Mouse (Mus musculus) liver, postnatal 0 days (tissue): Measurements from ENCODE around the gene Ncaph2.

Experiments
- CTCF ChIP-seq: sonication (generic); IDR thresholded peaks from 2 replicates; pipeline ENCODE4 v1.5.1; 2016; ENCODE audit warnings: antibody characterized with exemption, low read depth
- EP300 ChIP-seq: IDR thresholded peaks from 2 replicates; pipeline ENCODE4 v1.6.1; 2016; ENCODE audit warnings: antibody characterized with exemption, low read depth, mild to moderate bottlenecking

- no peak for TF ChIP-seq CTCF
- no peak for TF ChIP-seq EP300
Observed at GRCm38 (mm10) chr15:89374801-89375534, 19.4 kb downstream of the Ncaph2 start.
